Mouse (Mus musculus) embryonic facial prominence, embryonic 15.5 days (tissue): ENCODE results near the gene Stpg2. TPM values are rescaled to one million over a fixed set of nuclear protein-coding genes. Genes with fewer than 3 reads are reported as not detected.

Source experiments
- ATAC-seq: fragments of 200-750 bp; cut with Nextera tagmentation; 2 replicates; pipeline ENCODE4 v1.8.0; 2017; ENCODE audit warnings: low read depth, moderate TSS enrichment; ENCODE audit not compliant: insufficient number of reproducible peaks, low FRiP score, low TSS enrichment
- H3K27ac ChIP-seq: fragments of 300-500 bp; sonication (generic); replicated peaks from 2 replicates; pipeline ENCODE4 v1.5.1; 2015; ENCODE audit warnings: mild to moderate bottlenecking, inconsistent platforms
- H3K27me3 ChIP-seq: fragments of 300-500 bp; sonication (generic); 2 replicates; pipeline ENCODE4 v1.6.1; 2015; ENCODE audit warnings: inconsistent platforms
- H3K36me3 ChIP-seq: fragments of 300-500 bp; sonication (generic); 2 replicates; pipeline ENCODE4 v1.6.1; 2015; ENCODE audit warnings: mild to moderate bottlenecking, inconsistent platforms
- H3K4me1 ChIP-seq: fragments of 300-500 bp; sonication (generic); 2 replicates; pipeline ENCODE4 v1.6.1; 2015; ENCODE audit warnings: inconsistent platforms
- H3K4me2 ChIP-seq: fragments of 300-500 bp; sonication (generic); replicated peaks from 2 replicates; pipeline ENCODE4 v1.6.1; 2015; ENCODE audit warnings: mild to moderate bottlenecking, inconsistent platforms
- H3K4me3 ChIP-seq: fragments of 300-500 bp; sonication (generic); replicated peaks from 2 replicates; pipeline ENCODE4 v1.5.1; 2015; ENCODE audit warnings: mild to moderate bottlenecking, inconsistent platforms
- H3K9ac ChIP-seq: fragments of 300-500 bp; sonication (generic); 2 replicates; pipeline ENCODE4 v1.6.1; 2015; ENCODE audit warnings: inconsistent platforms
- H3K9me3 ChIP-seq: fragments of 300-500 bp; sonication (generic); replicated peaks from 2 replicates; pipeline ENCODE4 v1.6.1; 2016; ENCODE audit warnings: inconsistent platforms
- WGBS: fragments of 180-500 bp; shearing (Covaris S2); methylation state at CpG from one replicate; pipeline ENCODE4 v1.1.7; 2015; 5-methylcytosine and 5-hydroxymethylcytosine counted together
- polyA plus RNA-seq: library from polyadenylated mRNA; unstranded; fragments of >200 nt; fragmentation: Nextera tagmentation; extraction: Ambion mirVana; gene quantifications from 2 replicates; pipeline ENCODE4 v1.2.1, GENCODE M21; 2015

The Stpg2 gene
- polyA plus RNA-seq = 0.15 TPM in 1 of 2 replicates, not detected in the other

- Histone ChIP-seq H3K36me3 (no peaks in the 10 kb centered on the region), H3K4me3 (peak within 1 kb of the TSS; percentile 72)
- ATAC-seq = peak; percentile 97
Observed at GRCm38 (mm10) chr3:139205444-139205998, at the start of gene Stpg2. Gene Stpg2 (plus strand): TSS chr3:139205694.

GRCm38 (mm10) chr3:139162146-139162545 is 43.3 kb upstream of the Stpg2 start:
- H3K4me2 ChIP-seq = no peak overlapping the region
- no peak overlapping the region for H3K9ac ChIP-seq
- H3K9me3 ChIP-seq = no peaks in the 10 kb centered on the region
- H3K27me3 ChIP-seq = no peaks in the 10 kb centered on the region
- H3K27ac ChIP-seq = no peak overlapping the region
- 28% methylated on average over 2 of the region's 2 CpGs for WGBS
- no peak for ATAC-seq
- no peak overlapping the region for H3K4me3 ChIP-seq
- no peaks in the 10 kb centered on the region for H3K36me3 ChIP-seq
- H3K4me1 ChIP-seq = no peaks in the 10 kb centered on the region

More at GRCm38 (mm10) chr3:139205444-139205998, at the start of gene Stpg2:
- Histone ChIP-seq H3K27me3 (peaks cover 27% of the 10 kb centered on the region), H3K27ac (peak within 1 kb of the TSS; percentile 95), H3K9ac (peak within 1 kb of the TSS; percentile 47), H3K9me3 (no peaks in the 10 kb centered on the region), H3K4me2 (peak within 1 kb of the TSS; percentile 80), H3K4me1 (0 out of 2 replicates have a peak, but pooled peaks cover 4% of the 10 kb centered on the region)
- under 1% methylated on average over 49 of the region's 49 CpGs for WGBS

- H3K36me3 ChIP-seq = no peaks in the 10 kb centered on the region
- no peak overlapping the region for H3K9ac ChIP-seq
- no peaks in the 10 kb centered on the region for H3K4me1 ChIP-seq
- no peaks in the 10 kb centered on the region for H3K9me3 ChIP-seq
- no peak overlapping the region for H3K27ac ChIP-seq
- WGBS = 79% methylated on average over 4 of the region's 4 CpGs
- H3K4me3 ChIP-seq = no peak overlapping the region
- ATAC-seq = no peak
- H3K27me3 ChIP-seq = no peaks in the 10 kb centered on the region
- no peak overlapping the region for H3K4me2 ChIP-seq
Observed at GRCm38 (mm10) chr3:139162658-139163057, 42.8 kb upstream of the Stpg2 start.

GRCm38 (mm10) chr3:139168510-139169269 is 36.8 kb upstream of the Stpg2 start:
- Histone ChIP-seq H3K9me3 (no peaks in the 10 kb centered on the region), H3K4me3 (no peak overlapping the region), H3K9ac (no peak overlapping the region), H3K36me3 (no peaks in the 10 kb centered on the region), H3K27ac (no peak overlapping the region), H3K4me1 (no peaks in the 10 kb centered on the region), H3K27me3 (no peaks in the 10 kb centered on the region), H3K4me2 (no peak overlapping the region)
- 66% methylated on average over 4 of the region's 4 CpGs for WGBS
- ATAC-seq = no peak

GRCm38 (mm10) chr3:139169740-139170139 is 35.8 kb upstream of the Stpg2 start:
- no peak for ATAC-seq
- H3K4me2 ChIP-seq = no peak overlapping the region
- H3K9me3 ChIP-seq = no peaks in the 10 kb centered on the region
- no peak overlapping the region for H3K27ac ChIP-seq
- 69% methylated on average over 1 of the region's 1 CpGs for WGBS
- H3K36me3 ChIP-seq = no peaks in the 10 kb centered on the region
- H3K27me3 ChIP-seq = no peaks in the 10 kb centered on the region
- no peak overlapping the region for H3K4me3 ChIP-seq
- H3K9ac ChIP-seq = no peak overlapping the region
- H3K4me1 ChIP-seq = no peaks in the 10 kb centered on the region

- Histone ChIP-seq H3K4me2 (no peak overlapping the region), H3K27me3 (no peaks in the 10 kb centered on the region), H3K27ac (no peak overlapping the region), H3K36me3 (no peaks in the 10 kb centered on the region), H3K4me3 (no peak overlapping the region), H3K9ac (no peak overlapping the region), H3K9me3 (no peaks in the 10 kb centered on the region), H3K4me1 (no peaks in the 10 kb centered on the region)
- no peak for ATAC-seq
- 59% methylated on average over 1 of the region's 1 CpGs for WGBS
Observed at GRCm38 (mm10) chr3:139176936-139177335, 28.6 kb upstream of the Stpg2 start.

GRCm38 (mm10) chr3:139191541-139191940 is 14.0 kb upstream of the Stpg2 start:
- WGBS = 59% methylated on average over 1 of the region's 1 CpGs
- H3K27me3 ChIP-seq = no peaks in the 10 kb centered on the region
- H3K4me3 ChIP-seq = no peak overlapping the region

GRCm38 (mm10) chr3:139193917-139194316 is 11.6 kb upstream of the Stpg2 start:
- Histone ChIP-seq H3K27ac (no peak overlapping the region), H3K4me3 (no peak overlapping the region), H3K9ac (no peak overlapping the region), H3K9me3 (no peaks in the 10 kb centered on the region), H3K36me3 (no peaks in the 10 kb centered on the region), H3K27me3 (no peaks in the 10 kb centered on the region), H3K4me1 (no peaks in the 10 kb centered on the region), H3K4me2 (no peak overlapping the region)
- ATAC-seq = no peak

More at GRCm38 (mm10) chr3:139191541-139191940, 14.0 kb upstream of the Stpg2 start:
- H3K36me3 ChIP-seq = no peaks in the 10 kb centered on the region
- H3K4me2 ChIP-seq = no peak overlapping the region
- H3K9ac ChIP-seq = no peak overlapping the region
- H3K4me1 ChIP-seq = no peaks in the 10 kb centered on the region
- H3K9me3 ChIP-seq = no peaks in the 10 kb centered on the region
- ATAC-seq = no peak
- no peak overlapping the region for H3K27ac ChIP-seq

- no peaks in the 10 kb centered on the region for H3K36me3 ChIP-seq
- no peak overlapping the region for H3K27ac ChIP-seq
- peaks cover 14% of the 10 kb centered on the region for H3K27me3 ChIP-seq
- no peak overlapping the region for H3K9ac ChIP-seq
- H3K4me1 ChIP-seq = no peaks in the 10 kb centered on the region
- ATAC-seq = no peak
- no peaks in the 10 kb centered on the region for H3K9me3 ChIP-seq
- H3K4me2 ChIP-seq = no peak overlapping the region
- 62% methylated on average over 3 of the region's 3 CpGs for WGBS
- no peak overlapping the region for H3K4me3 ChIP-seq
Observed at GRCm38 (mm10) chr3:139198412-139198811, 7.1 kb upstream of the Stpg2 start.

- ATAC-seq = no peak
- peaks cover 25% of the 10 kb centered on the region for H3K27me3 ChIP-seq
- H3K9me3 ChIP-seq = no peaks in the 10 kb centered on the region
- WGBS = 75% methylated on average over 3 of the region's 3 CpGs
- no peak overlapping the region for H3K9ac ChIP-seq
- no peak overlapping the region for H3K4me2 ChIP-seq
- H3K4me3 ChIP-seq = no peak overlapping the region
- H3K27ac ChIP-seq = no peak overlapping the region
- 0 out of 2 replicates have a peak, but pooled peaks cover 4% of the 10 kb centered on the region for H3K4me1 ChIP-seq
- H3K36me3 ChIP-seq = no peaks in the 10 kb centered on the region
Observed at GRCm38 (mm10) chr3:139200324-139200723, 5.2 kb upstream of the Stpg2 start.

GRCm38 (mm10) chr3:139216945-139217344 is 11.5 kb downstream of the Stpg2 start:
- no peak overlapping the region for H3K4me3 ChIP-seq
- H3K9ac ChIP-seq = no peak overlapping the region
- no peaks in the 10 kb centered on the region for H3K9me3 ChIP-seq
- WGBS = 64% methylated on average over 9 of the region's 9 CpGs
- no peaks in the 10 kb centered on the region for H3K4me1 ChIP-seq
- no peak for ATAC-seq
- no peak overlapping the region for H3K4me2 ChIP-seq
- no peaks in the 10 kb centered on the region for H3K36me3 ChIP-seq
- no peak overlapping the region for H3K27ac ChIP-seq
- H3K27me3 ChIP-seq = no peaks in the 10 kb centered on the region
